Mouse (Mus musculus) gastrocnemius, adult 18-20 months (tissue): ENCODE measurements at regions not wholly inside any gene's neighbourhood (a gene's known extent, or its start where the extent isn't known, plus 50 kb on each side); places are given as distances from the start of the nearest gene placed in this dataset.

Source experiments
- DNase-seq: peaks from one replicate; pipeline ENCODE4 v3.0.0; 2021; ENCODE audit warnings: low spot score

GRCm38 (mm10) chr14:24731872-24732525 lies 245.1 kb downstream of the Rps24 start:
- DNase-seq = no peak

- DNase-seq = peak; percentile 9
Observed at GRCm38 (mm10) chr14:24733326-24733725, 246.4 kb downstream of the Rps24 start.

- DNase-seq = no peak
Observed at GRCm38 (mm10) chr14:24738869-24739268, 251.9 kb downstream of the Rps24 start.

GRCm38 (mm10) chr14:24744451-24744850 lies 257.5 kb downstream of the Rps24 start:
- no peak for DNase-seq

GRCm38 (mm10) chr14:24745730-24746129 lies 258.8 kb downstream of the Rps24 start:
- DNase-seq = no peak

- DNase-seq = no peak
Observed at GRCm38 (mm10) chr14:24747471-24747795, 260.5 kb downstream of the Rps24 start.

GRCm38 (mm10) chr14:24747796-24748496 lies 261.0 kb downstream of the Rps24 start:
- peak; percentile 38 for DNase-seq

- DNase-seq = no peak
Observed at GRCm38 (mm10) chr14:24748497-24748862, 261.6 kb downstream of the Rps24 start.

GRCm38 (mm10) chr14:24749313-24749712 lies 262.4 kb downstream of the Rps24 start:
- DNase-seq = no peak

GRCm38 (mm10) chr14:24751227-24751626 lies 264.3 kb downstream of the Rps24 start:
- no peak for DNase-seq

GRCm38 (mm10) chr14:24754753-24755152 lies 267.8 kb downstream of the Rps24 start:
- no peak for DNase-seq

GRCm38 (mm10) chr14:24755426-24756117 lies 268.6 kb downstream of the Rps24 start:
- no peak for DNase-seq

- DNase-seq = no peak
Observed at GRCm38 (mm10) chr14:24757302-24757701, 270.4 kb downstream of the Rps24 start.

- DNase-seq = no peak
Observed at GRCm38 (mm10) chr14:24757843-24758242, 270.9 kb downstream of the Rps24 start.

- DNase-seq = no peak
Observed at GRCm38 (mm10) chr14:24760926-24761325, 274.0 kb downstream of the Rps24 start.

- DNase-seq = no peak
Observed at GRCm38 (mm10) chr14:24762468-24763274, 275.7 kb downstream of the Rps24 start.

- DNase-seq = no peak
Observed at GRCm38 (mm10) chr14:24763275-24763812, 276.4 kb downstream of the Rps24 start.

GRCm38 (mm10) chr14:24763845-24764244 lies 276.9 kb downstream of the Rps24 start:
- DNase-seq = no peak

GRCm38 (mm10) chr14:24766260-24766659 lies 279.3 kb downstream of the Rps24 start:
- no peak for DNase-seq

- DNase-seq = no peak
Observed at GRCm38 (mm10) chr14:24766690-24767089, 279.8 kb downstream of the Rps24 start.

GRCm38 (mm10) chr14:24767316-24767715 lies 280.4 kb downstream of the Rps24 start:
- DNase-seq = no peak

- no peak for DNase-seq
Observed at GRCm38 (mm10) chr14:24767964-24768363, 281.0 kb downstream of the Rps24 start.
